Mouse (Mus musculus) thymus, postnatal 0 days (tissue): ENCODE results near the gene Fhod1. TPM values are rescaled to one million over a fixed set of nuclear protein-coding genes. Genes with fewer than 3 reads are reported as not detected.
A peak's percentile ranks its signal among the peaks of the same experiment; 100 is the strongest.

ENCODE experiments used
- DNase-seq: peaks from one replicate; pipeline ENCODE4 v3.0.0-alpha.2; 2015; ENCODE audit warnings: low spot score
- polyA plus RNA-seq: library from polyadenylated mRNA; unstranded; fragments of >200 nt; fragmentation: Nextera tagmentation; extraction: Ambion mirVana; gene quantifications from 2 replicates; pipeline ENCODE4 v1.2.1, GENCODE M21; 2015

The Fhod1 gene
- polyA plus RNA-seq, 1 experiment from 2014 or later: 1.1 TPM

GRCm38 (mm10) chr8:105318662-105319190 lies 29.0 kb downstream of the Fhod1 start:
- DNase-seq: no peak

- DNase-seq: no peak
Observed at GRCm38 (mm10) chr8:105317941-105318340, 29.8 kb downstream of the Fhod1 start.

GRCm38 (mm10) chr8:105315073-105315769 lies 32.5 kb downstream of the Fhod1 start:
- DNase-seq: no peak

GRCm38 (mm10) chr8:105313622-105314402 lies 33.9 kb downstream of the Fhod1 start:
- no peak for DNase-seq

- no peak for DNase-seq
Observed at GRCm38 (mm10) chr8:105312891-105313481, 34.8 kb downstream of the Fhod1 start.

- no peak for DNase-seq
Observed at GRCm38 (mm10) chr8:105311718-105312117, 36.0 kb downstream of the Fhod1 start.

- DNase-seq: no peak
Observed at GRCm38 (mm10) chr8:105310118-105310517, 37.6 kb downstream of the Fhod1 start.

- no peak for DNase-seq
Observed at GRCm38 (mm10) chr8:105309142-105309847, 38.5 kb downstream of the Fhod1 start.

- DNase-seq: no peak
Observed at GRCm38 (mm10) chr8:105308428-105308827, 39.3 kb downstream of the Fhod1 start.

- no peak for DNase-seq
Observed at GRCm38 (mm10) chr8:105307670-105308069, 40.1 kb downstream of the Fhod1 start.

- DNase-seq: peak; percentile 45
Observed at GRCm38 (mm10) chr8:105306146-105306691, 41.5 kb downstream of the Fhod1 start.

GRCm38 (mm10) chr8:105305211-105306145 lies 42.3 kb downstream of the Fhod1 start, which contains the start of gene Elmo3:
Gene Elmo3 (plus strand): TSS chr8:105305601.
- DNase-seq: peak; percentile 11

- DNase-seq: peak; percentile 45
Observed at GRCm38 (mm10) chr8:105304325-105305210, 43.2 kb downstream of the Fhod1 start.

GRCm38 (mm10) chr8:105303874-105304273 lies 43.9 kb downstream of the Fhod1 start:
- DNase-seq: no peak

GRCm38 (mm10) chr8:105303396-105303795 lies 44.4 kb downstream of the Fhod1 start:
- no peak for DNase-seq

GRCm38 (mm10) chr8:105299962-105300361 lies 47.8 kb downstream of the Fhod1 start:
- DNase-seq: no peak

GRCm38 (mm10) chr8:105298351-105299252 lies 49.2 kb downstream of the Fhod1 start:
- DNase-seq: peak; percentile 72
